Mouse (Mus musculus) kidney, embryonic 15.5 days (tissue): Measurements from ENCODE around the gene Haus5. TPM values are rescaled to one million over a fixed set of nuclear protein-coding genes. Genes with fewer than 3 reads are reported as not detected.

ENCODE experiments used
- ATAC-seq: fragments of 200-750 bp; cut with Nextera tagmentation; replicated peaks from 2 replicates; pipeline ENCODE4 v1.8.0; 2017; ENCODE audit warnings: moderate TSS enrichment; ENCODE audit not compliant: low FRiP score
- H3K27ac ChIP-seq: fragments of 300-500 bp; sonication (generic); 2 replicates; pipeline ENCODE4 v1.5.1; 2015; ENCODE audit warnings: mild to moderate bottlenecking, inconsistent platforms
- H3K27me3 ChIP-seq: fragments of 300-500 bp; sonication (generic); 2 replicates; pipeline ENCODE4 v1.6.1; 2015; ENCODE audit warnings: inconsistent platforms
- H3K36me3 ChIP-seq: fragments of 300-500 bp; sonication (generic); 2 replicates; pipeline ENCODE4 v1.6.1; 2015; ENCODE audit warnings: inconsistent platforms
- H3K4me1 ChIP-seq: fragments of 300-500 bp; sonication (generic); 2 replicates; pipeline ENCODE4 v1.6.1; 2015; ENCODE audit warnings: inconsistent platforms
- H3K4me2 ChIP-seq: fragments of 300-500 bp; sonication (generic); 2 replicates; pipeline ENCODE4 v1.6.1; 2015; ENCODE audit warnings: moderate library complexity, mild to moderate bottlenecking, inconsistent platforms
- H3K4me3 ChIP-seq: fragments of 300-500 bp; sonication (generic); replicated peaks from 2 replicates; pipeline ENCODE4 v1.5.1; 2015; ENCODE audit warnings: mild to moderate bottlenecking, inconsistent platforms
- H3K9ac ChIP-seq: fragments of 300-500 bp; sonication (generic); 2 replicates; pipeline ENCODE4 v1.6.1; 2015; ENCODE audit warnings: mild to moderate bottlenecking, inconsistent platforms
- H3K9me3 ChIP-seq: fragments of 300-500 bp; sonication (generic); replicated peaks from 2 replicates; pipeline ENCODE4 v1.6.1; 2016; ENCODE audit warnings: inconsistent platforms
- WGBS: fragments of 180-500 bp; shearing (Covaris S2); methylation state at CpG from one replicate; pipeline ENCODE4 v1.1.7; 2015; ENCODE audit warnings: mixed read lengths; 5-methylcytosine and 5-hydroxymethylcytosine counted together
- polyA plus RNA-seq: library from polyadenylated mRNA; unstranded; fragments of >200 nt; fragmentation: Nextera tagmentation; extraction: Ambion mirVana; gene quantifications from 2 replicates; pipeline ENCODE4 v1.2.1, GENCODE M21; 2015

Gene Haus5
- polyA plus RNA-seq, 1 experiment from 2014 or later: 61.1 TPM

GRCm38 (mm10) chr7:30665321-30665720, 527 bp upstream of the Haus5 start:
- H3K4me3 ChIP-seq: peak overlapping the region; percentile 82
- peaks cover 14% of the 10 kb centered on the region for H3K4me1 ChIP-seq
- peak overlapping the region; percentile 79 for H3K4me2 ChIP-seq
- no peaks in the 10 kb centered on the region for H3K9me3 ChIP-seq
- 9% methylated on average over 11 of the region's 11 CpGs for WGBS
- 0 out of 2 replicates have a peak overlapping the region, but pooled peaks have one; percentile 48 for H3K27ac ChIP-seq
- peak; percentile 43 for ATAC-seq
- peak overlapping the region; percentile 82 for H3K9ac ChIP-seq
- peaks cover 29% of the 10 kb centered on the region for H3K36me3 ChIP-seq
- no peaks in the 10 kb centered on the region for H3K27me3 ChIP-seq

- ATAC-seq: peak; percentile 100
- H3K4me1 ChIP-seq: peaks cover 17% of the 10 kb centered on the region
- peak within 1 kb of the TSS; percentile 97 for H3K9ac ChIP-seq
- under 1% methylated on average over 59 of the region's 59 CpGs for WGBS
- no peaks in the 10 kb centered on the region for H3K27me3 ChIP-seq
- H3K9me3 ChIP-seq: no peaks in the 10 kb centered on the region
- H3K27ac ChIP-seq: peak within 1 kb of the TSS; percentile 76
- H3K36me3 ChIP-seq: peaks cover 75% of the 10 kb centered on the region
- H3K4me3 ChIP-seq: peak within 1 kb of the TSS; percentile 94
- peak within 1 kb of the TSS; percentile 90 for H3K4me2 ChIP-seq
These were observed 14.9 kb downstream of the Haus5 start, which contains the start of gene Rbm42 for GRCm38 (mm10) chr7:30649591-30650540. TSS of gene Rbm42 (minus strand) at chr7:30650317.

- Histone ChIP-seq H3K27me3 (peaks cover 27% of the 10 kb centered on the region), H3K4me2 (no peak overlapping the region), H3K9me3 (no peaks in the 10 kb centered on the region), H3K4me1 (peaks cover 22% of the 10 kb centered on the region), H3K36me3 (peaks cover 41% of the 10 kb centered on the region), H3K9ac (no peak overlapping the region), H3K4me3 (no peak overlapping the region), H3K27ac (no peak overlapping the region)
- WGBS: 11% methylated on average over 4 of the region's 4 CpGs
- ATAC-seq: 0 out of 2 replicates have a peak, but pooled peaks have one; percentile 20
These were observed 25.7 kb downstream of the Haus5 start for GRCm38 (mm10) chr7:30639083-30639482.

- H3K9ac ChIP-seq: no peak overlapping the region
- ATAC-seq: no peak
- H3K4me3 ChIP-seq: no peak overlapping the region
- no peak overlapping the region for H3K27ac ChIP-seq
- peaks cover 14% of the 10 kb centered on the region for H3K36me3 ChIP-seq
- H3K4me2 ChIP-seq: no peak overlapping the region
- peaks cover 30% of the 10 kb centered on the region for H3K4me1 ChIP-seq
- H3K27me3 ChIP-seq: peaks cover 53% of the 10 kb centered on the region
- H3K9me3 ChIP-seq: no peaks in the 10 kb centered on the region
- 24% methylated on average over 11 of the region's 11 CpGs for WGBS
These were observed 28.4 kb downstream of the Haus5 start for GRCm38 (mm10) chr7:30636395-30636794.

- ATAC-seq: no peak
- Histone ChIP-seq H3K4me3 (peak within 1 kb of the TSS; percentile 26), H3K27me3 (peaks cover 58% of the 10 kb centered on the region)
These were observed 29.0 kb downstream of the Haus5 start, which contains the start of gene Etv2 for GRCm38 (mm10) chr7:30635752-30636151. TSS of gene Etv2 (minus strand) at chr7:30635852.

GRCm38 (mm10) chr7:30634621-30635020, 30.2 kb downstream of the Haus5 start:
- peaks cover 30% of the 10 kb centered on the region for H3K4me1 ChIP-seq
- peaks cover 69% of the 10 kb centered on the region for H3K27me3 ChIP-seq

More at GRCm38 (mm10) chr7:30635752-30636151, 29.0 kb downstream of the Haus5 start, which contains the start of gene Etv2:
- peaks cover 8% of the 10 kb centered on the region for H3K36me3 ChIP-seq
- peak within 1 kb of the TSS; percentile 56 for H3K4me2 ChIP-seq
- H3K27ac ChIP-seq: no peak within 1 kb of the TSS
- WGBS: 7% methylated on average over 5 of the region's 5 CpGs
- peaks cover 30% of the 10 kb centered on the region for H3K4me1 ChIP-seq
- H3K9ac ChIP-seq: no peak within 1 kb of the TSS
- no peaks in the 10 kb centered on the region for H3K9me3 ChIP-seq

GRCm38 (mm10) chr7:30633762-30634412, 30.9 kb downstream of the Haus5 start:
- Histone ChIP-seq H3K36me3 (no peaks in the 10 kb centered on the region), H3K27ac (no peak overlapping the region), H3K4me3 (peak overlapping the region; percentile 12), H3K27me3 (peaks cover 76% of the 10 kb centered on the region), H3K4me1 (peaks cover 26% of the 10 kb centered on the region), H3K4me2 (0 out of 2 replicates have a peak overlapping the region, but pooled peaks have one; percentile 14), H3K9ac (0 out of 2 replicates have a peak overlapping the region, but pooled peaks have one; percentile 2), H3K9me3 (no peaks in the 10 kb centered on the region)
- ATAC-seq: no peak
- WGBS: 4% methylated on average over 27 of the region's 27 CpGs

More at GRCm38 (mm10) chr7:30634621-30635020, 30.2 kb downstream of the Haus5 start:
- H3K9me3 ChIP-seq: no peaks in the 10 kb centered on the region
- WGBS: under 1% methylated on average over 20 of the region's 20 CpGs
- no peak overlapping the region for H3K9ac ChIP-seq
- peak overlapping the region; percentile 26 for H3K4me3 ChIP-seq
- peak; percentile 73 for ATAC-seq
- H3K4me2 ChIP-seq: peak overlapping the region; percentile 56
- no peak overlapping the region for H3K27ac ChIP-seq
- no peaks in the 10 kb centered on the region for H3K36me3 ChIP-seq

- no peak for ATAC-seq
- Histone ChIP-seq H3K9me3 (no peaks in the 10 kb centered on the region), H3K4me1 (peaks cover 19% of the 10 kb centered on the region), H3K9ac (no peak overlapping the region), H3K4me3 (no peak overlapping the region), H3K27me3 (peaks cover 52% of the 10 kb centered on the region), H3K27ac (no peak overlapping the region), H3K36me3 (peaks cover 6% of the 10 kb centered on the region), H3K4me2 (no peak overlapping the region)
These were observed 35.8 kb downstream of the Haus5 start for GRCm38 (mm10) chr7:30629013-30629412.

- Histone ChIP-seq H3K27ac (no peak overlapping the region), H3K4me1 (peaks cover 13% of the 10 kb centered on the region), H3K4me2 (peak overlapping the region; percentile 83), H3K9ac (no peak overlapping the region), H3K9me3 (no peaks in the 10 kb centered on the region), H3K36me3 (peaks cover 30% of the 10 kb centered on the region), H3K4me3 (peak overlapping the region; percentile 86; the same call in 1 of the 2 replicates), H3K27me3 (peaks cover 29% of the 10 kb centered on the region)
- ATAC-seq: no peak
- 84% methylated on average over 5 of the region's 5 CpGs for WGBS
These were observed 38.1 kb downstream of the Haus5 start for GRCm38 (mm10) chr7:30626647-30627046.

GRCm38 (mm10) chr7:30625530-30626384, 39.0 kb downstream of the Haus5 start, which contains the start of gene Cox6b1:
TSS of gene Cox6b1 (minus strand) at chr7:30626151.
- H3K27me3 ChIP-seq: peaks cover 21% of the 10 kb centered on the region
- peak within 1 kb of the TSS; percentile 86 for H3K4me3 ChIP-seq
- H3K27ac ChIP-seq: peak within 1 kb of the TSS; percentile 49
- peak within 1 kb of the TSS; percentile 83 for H3K4me2 ChIP-seq
- no peaks in the 10 kb centered on the region for H3K9me3 ChIP-seq
- 1% methylated on average over 44 of the region's 44 CpGs for WGBS
- peak within 1 kb of the TSS; percentile 73 for H3K9ac ChIP-seq
- peak; percentile 93 for ATAC-seq
- H3K36me3 ChIP-seq: peaks cover 38% of the 10 kb centered on the region
- H3K4me1 ChIP-seq: peaks cover 13% of the 10 kb centered on the region

- no peak overlapping the region for H3K4me2 ChIP-seq
- 88% methylated on average over 3 of the region's 3 CpGs for WGBS
- H3K4me1 ChIP-seq: peaks cover under 1% of the 10 kb centered on the region
- H3K4me3 ChIP-seq: no peak overlapping the region
- H3K9me3 ChIP-seq: no peaks in the 10 kb centered on the region
- ATAC-seq: no peak
- no peaks in the 10 kb centered on the region for H3K27me3 ChIP-seq
- H3K36me3 ChIP-seq: peaks cover 87% of the 10 kb centered on the region
- H3K9ac ChIP-seq: no peak overlapping the region
- H3K27ac ChIP-seq: no peak overlapping the region
These were observed 45.6 kb downstream of the Haus5 start for GRCm38 (mm10) chr7:30619202-30619601.
